Mouse (Mus musculus) liver, embryonic 14.5 days (tissue): ENCODE results near the gene Ngef.

Source experiments
- CTCF ChIP-seq: IDR thresholded peaks from 2 replicates; pipeline ENCODE4 v1.5.1; 2016; ENCODE audit warnings: antibody characterized with exemption, low read depth, control low read depth
- EP300 ChIP-seq: IDR thresholded peaks from 2 replicates; pipeline ENCODE4 v1.6.1; 2016; ENCODE audit warnings: antibody characterized with exemption, low read depth

GRCm38 (mm10) chr1:87509561-87510165, 64.0 kb downstream of the Ngef start, which contains the start of gene Neu2:
- TF ChIP-seq CTCF (no peak), EP300 (no peak)
